Mouse (Mus musculus): ENCODE results near the gene Bach1.

DNA sequence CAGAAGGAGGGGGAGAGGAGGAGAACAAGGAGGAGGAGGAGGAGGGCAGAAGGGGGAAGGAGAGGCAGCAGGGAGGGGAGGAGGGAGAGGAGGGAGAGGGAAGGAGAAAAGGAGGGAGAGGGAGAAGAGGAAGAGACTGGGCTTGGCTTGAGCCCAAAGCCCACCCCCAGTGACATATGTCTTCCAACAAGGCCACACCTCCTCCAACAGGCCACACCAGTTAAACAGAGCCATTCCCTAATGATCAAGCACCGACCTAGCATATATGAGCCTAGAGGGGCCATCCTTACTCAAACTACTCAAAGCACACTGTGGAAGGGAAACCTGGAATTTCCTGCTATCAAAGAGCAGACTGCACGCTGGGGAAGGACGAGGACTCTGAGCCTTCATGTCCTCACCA is 16.9 kb upstream of the Bach1 start:
- TF ChIP-seq E2F4 (IDR thresholded peaks at IDR 0.05; ENCODE audit: insufficient replicate concordance, low read depth, low read length) (no peak), ZMIZ1 (IDR thresholded peaks at IDR 0.05; ENCODE audit: low read depth, low read length) (no peak), SIN3A (IDR thresholded peaks at IDR 0.05; ENCODE audit: low read length) (no peak), CTCF (conservative IDR thresholded peaks at IDR 0.05 in 1 of 2, IDR thresholded peaks at IDR 0.05 in 1 of 2; ENCODE audit: low read depth in 2 of 2, low read length in 2 of 2) (no peak), TBP (conservative IDR thresholded peaks at IDR 0.05; ENCODE audit: low read depth, low read length) (no peak), ETS1 (conservative IDR thresholded peaks at IDR 0.05; ENCODE audit: low read depth, low read length) (no peak), UBTF (IDR thresholded peaks at IDR 0.05; ENCODE audit: low read depth, low read length) (no peak), POLR2A (IDR thresholded peaks at IDR 0.05; ENCODE audit: low read depth, low read length) (no peak)

Measured in CH12.LX (cell line).